Mouse (Mus musculus) sigmoid colon, adult 10 weeks (tissue): ENCODE data around the gene Nkapl. TPM values are rescaled to one million over a fixed set of nuclear protein-coding genes. Genes with fewer than 3 reads are reported as not detected.

Experiments used
- polyA plus RNA-seq: library from polyadenylated mRNA; stranded (reverse); fragments of 350-450 nt; fragmentation: Illumina TruSeq; extraction: RNeasy Lipid Tissue Mini Kit (QIAGEN cat#74804); gene quantifications from one replicate; pipeline ENCODE4 v1.2.3, GENCODE M21; 2014; ENCODE audit warnings: low read depth, low replicate concordance

Nkapl gene
- polyA plus RNA-seq = 0.50 TPM

DNA sequence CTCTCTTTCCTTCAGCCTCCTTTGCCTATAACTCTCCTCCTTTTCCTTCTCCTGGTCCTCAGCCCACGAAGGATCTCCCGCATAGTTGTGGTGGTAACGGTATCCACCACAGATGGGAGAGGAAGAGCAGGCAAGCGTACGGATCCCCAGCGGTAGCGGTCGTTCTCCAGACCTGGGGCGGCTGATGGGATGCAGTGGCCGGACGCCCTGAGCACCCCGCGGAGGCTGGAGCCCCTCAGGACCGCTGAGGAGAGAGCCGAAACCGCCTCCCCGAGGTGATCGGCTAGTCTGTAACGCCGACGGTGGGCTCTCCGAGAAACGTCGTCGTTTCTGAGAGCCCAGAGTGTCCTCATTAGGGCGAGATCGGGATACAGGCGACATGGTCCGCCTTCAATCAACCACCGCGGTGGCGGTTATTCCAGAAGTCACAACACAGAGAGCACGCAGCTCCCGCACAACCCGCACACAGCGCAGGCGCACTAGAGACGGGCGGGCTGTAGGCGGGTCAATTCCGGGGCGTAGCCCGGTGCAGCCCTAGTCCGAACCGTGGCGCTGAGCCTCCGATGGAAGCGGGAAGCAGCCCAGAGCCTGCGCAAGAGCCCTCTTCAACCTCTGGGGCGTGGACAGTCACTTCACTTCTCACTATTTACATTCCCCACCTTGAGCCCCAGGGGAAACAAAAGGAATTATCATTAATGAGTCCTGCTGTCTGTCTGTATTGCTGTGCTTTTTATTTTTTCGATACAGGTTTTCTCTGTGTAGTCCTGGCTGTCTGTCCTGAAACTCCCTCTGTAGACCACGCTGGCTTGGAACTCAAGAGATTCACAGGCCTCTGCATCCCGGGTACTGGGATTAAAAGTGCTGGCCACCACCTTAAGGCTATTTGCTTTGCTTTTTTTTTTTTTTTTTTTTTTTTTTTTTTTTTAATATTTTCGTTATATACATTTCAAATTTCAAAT lies at the start of gene Nkapl:
TSS of gene Nkapl (minus strand) at position 449 of the 959 bp plus-strand sequence.

DNA sequence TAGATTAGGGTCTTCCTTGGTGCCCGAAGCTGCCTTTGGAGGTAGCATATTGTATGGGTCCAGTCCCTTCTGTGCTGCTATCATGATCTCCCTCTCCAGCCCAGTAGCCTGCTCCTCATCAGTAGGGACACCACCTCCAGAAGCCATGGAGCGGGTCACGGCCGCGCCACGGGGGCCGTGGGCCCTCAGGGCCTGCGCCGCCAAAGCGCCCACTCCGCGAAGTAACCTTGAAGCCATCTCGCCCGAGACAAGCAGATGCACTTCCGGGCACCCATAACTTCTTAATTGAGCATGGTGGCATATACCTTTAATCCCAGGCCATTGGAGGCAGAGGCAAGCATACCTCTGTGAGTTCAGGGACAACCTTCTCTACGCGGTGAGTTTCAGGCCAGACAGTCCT lies 32.9 kb upstream of the Nkapl start, which contains the start of gene Gm11273:
TSS of gene Gm11273 (minus strand) at position 237 of the 400 bp plus-strand sequence.

DNA sequence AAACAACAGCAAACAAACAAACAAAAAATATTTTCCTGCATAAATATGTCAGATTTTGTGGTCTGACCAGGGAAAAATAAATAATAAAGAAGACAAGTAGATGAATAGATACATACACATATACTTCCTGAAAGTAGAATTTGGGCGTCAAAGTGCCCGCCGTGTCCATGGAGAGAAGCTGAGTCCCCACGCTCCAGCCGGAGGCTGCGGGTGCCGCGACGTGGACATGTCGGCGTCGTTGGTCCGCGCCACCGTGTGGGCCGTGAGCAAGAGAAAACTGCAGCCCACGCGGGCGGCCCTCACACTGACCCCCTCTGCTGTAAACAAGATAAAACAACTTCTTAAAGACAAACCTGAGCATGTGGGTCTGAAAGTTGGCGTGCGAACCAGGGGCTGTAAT lies 26.8 kb upstream of the Nkapl start, which contains the start of gene AK157302:
TSS of gene AK157302 (plus strand) at position 144 of the 400 bp plus-strand sequence.

DNA sequence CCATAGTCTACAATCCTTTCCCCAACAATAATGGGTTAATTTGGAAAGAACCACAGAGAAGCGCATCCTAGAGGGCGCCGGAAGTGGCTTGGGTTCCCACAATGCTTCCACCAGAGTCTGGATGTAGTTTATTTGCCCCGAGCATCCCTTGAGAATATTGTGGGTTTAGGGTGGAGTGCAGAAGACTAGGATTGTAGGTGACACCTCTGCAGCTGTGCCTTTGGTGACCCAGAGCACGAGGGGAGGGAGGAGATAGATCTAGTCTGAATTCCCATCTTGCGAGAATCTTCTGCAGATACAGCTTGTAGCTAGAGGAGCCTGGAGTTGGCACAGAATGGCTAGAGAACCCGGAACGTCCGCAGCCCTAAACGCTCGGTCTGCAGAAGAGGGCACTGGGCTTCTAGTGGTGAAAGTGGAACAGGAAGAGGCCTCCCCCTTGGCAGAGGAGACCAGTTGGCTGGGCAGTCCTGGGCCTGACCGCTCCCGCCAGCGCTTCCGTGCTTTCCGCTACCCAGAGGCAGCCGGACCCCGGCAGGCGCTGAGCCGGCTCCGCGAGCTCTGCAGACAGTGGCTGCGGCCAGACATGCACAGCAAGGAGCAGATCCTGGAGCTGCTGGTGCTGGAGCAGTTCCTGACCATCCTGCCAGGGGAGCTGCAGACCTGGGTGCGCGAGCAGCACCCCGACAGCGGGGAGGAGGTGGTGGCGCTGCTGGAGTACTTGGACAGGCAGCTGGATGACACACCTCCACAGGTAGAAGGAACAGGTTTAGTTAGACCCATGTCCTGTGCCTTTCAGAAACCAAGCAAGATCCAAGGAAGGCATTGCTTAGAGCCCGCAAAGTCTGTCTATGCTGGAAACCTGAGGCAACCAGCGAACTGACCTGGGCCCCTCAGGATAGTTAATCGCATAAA lies 10.7 kb upstream of the Nkapl start, which contains the start of the genes Zkscan4 and Gm10065:
TSS of gene Zkscan4 (plus strand) at position 149 of the 912 bp plus-strand sequence.
TSS of gene Gm10065 (minus strand) at position 683 of the 912 bp plus-strand sequence.

DNA sequence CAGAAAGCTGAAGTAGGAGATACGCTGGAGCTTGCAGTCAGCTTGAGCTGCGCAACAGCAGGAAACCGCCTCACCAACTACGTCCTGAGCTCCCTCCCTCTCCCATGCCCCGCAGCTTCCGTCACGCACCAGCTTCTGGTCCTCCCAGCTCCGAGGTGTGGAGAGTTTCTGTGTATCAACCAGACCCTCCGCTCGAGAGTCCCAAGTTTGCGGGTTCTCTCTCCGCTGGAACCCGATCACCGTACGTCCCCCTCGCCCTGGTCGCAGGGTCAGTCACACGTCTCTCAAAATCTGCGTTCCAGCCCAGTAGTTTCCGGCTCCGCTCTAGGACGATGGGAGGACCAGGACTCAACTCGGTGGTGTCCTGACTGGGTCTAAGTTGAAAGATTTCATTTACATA lies 14.9 kb downstream of the Nkapl start, which contains the start of gene Zscan26:
TSS of gene Zscan26 (minus strand) at position 282 of the 400 bp plus-strand sequence.

DNA sequence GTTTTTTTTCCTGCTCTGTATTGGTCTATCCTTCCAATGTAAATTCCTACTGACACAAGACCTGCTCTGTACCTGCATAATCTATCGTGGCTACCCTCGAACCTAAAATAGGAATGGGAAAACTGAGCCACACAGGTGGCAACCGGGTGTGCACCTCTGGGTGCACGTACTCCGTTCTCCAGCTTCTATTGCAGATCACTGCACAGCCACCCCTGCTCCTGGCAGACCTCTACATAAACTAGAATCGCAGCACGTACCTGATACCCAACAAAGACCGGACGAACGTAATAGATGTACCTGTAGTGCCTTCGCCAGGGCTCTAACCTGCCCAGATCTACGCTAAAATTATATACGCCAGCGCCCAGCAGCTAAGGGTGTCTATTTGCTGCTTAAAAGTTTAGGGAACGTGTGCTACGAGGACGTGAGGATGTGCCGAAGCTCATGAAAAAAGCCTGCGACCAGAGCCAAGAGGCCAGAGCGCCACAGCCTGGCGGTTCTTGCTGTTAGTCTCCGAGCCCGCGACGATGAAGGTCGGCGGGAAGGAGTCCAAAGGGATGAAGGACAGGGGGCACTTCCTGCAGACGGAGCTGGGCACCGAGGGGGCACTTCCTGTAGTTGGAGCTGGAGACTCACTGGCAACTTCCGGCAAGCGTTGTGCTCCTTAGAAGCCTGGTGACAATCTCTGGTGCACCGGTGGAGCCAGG lies 27.7 kb downstream of the Nkapl start, which contains the start of gene Pgbd1:
TSS of gene Pgbd1 (minus strand) at position 556 of the 704 bp plus-strand sequence.

Other genes with a start within 250 kb of the Nkapl start
- 1.3 TPM for gene Gpx5, start 175.8 kb downstream of the Nkapl start, polyA plus RNA-seq
- not detected for gene Gpx6, start 156.4 kb downstream of the Nkapl start, polyA plus RNA-seq
- not detected for gene Olfr1367, start 121.6 kb downstream of the Nkapl start, polyA plus RNA-seq
- gene Zscan12, start 105.7 kb downstream of the Nkapl start, polyA plus RNA-seq = 10.0 TPM
- gene Zkscan3, start 65.8 kb downstream of the Nkapl start, polyA plus RNA-seq = 121 TPM
- 3.1 TPM for gene Pgbd1, start 27.5 kb downstream of the Nkapl start, polyA plus RNA-seq
- gene Zscan26, start 14.8 kb downstream of the Nkapl start, polyA plus RNA-seq = 116 TPM
- 0.98 TPM for gene Zkscan4, start 10.4 kb upstream of the Nkapl start, polyA plus RNA-seq
- gene Gm10065, start 10.9 kb upstream of the Nkapl start, polyA plus RNA-seq = not detected
- 4.5 TPM for gene AK157302, start 26.7 kb upstream of the Nkapl start, polyA plus RNA-seq
- not detected for gene Gm11273, start 32.9 kb upstream of the Nkapl start, polyA plus RNA-seq
- 33.2 TPM for gene Zkscan8, start 62.6 kb upstream of the Nkapl start, polyA plus RNA-seq
- not detected for gene Olfr1366, start 74.3 kb upstream of the Nkapl start, polyA plus RNA-seq
- gene Olfr1535, start 91.4 kb upstream of the Nkapl start, polyA plus RNA-seq = not detected
- gene Olfr1364, start 113.2 kb upstream of the Nkapl start, polyA plus RNA-seq = not detected
- not detected for gene Olfr1362, start 145.5 kb upstream of the Nkapl start, polyA plus RNA-seq
- not detected for gene Olfr11, start 174.0 kb upstream of the Nkapl start, polyA plus RNA-seq
- gene Olfr1361, start 194.9 kb upstream of the Nkapl start, polyA plus RNA-seq = not detected
- gene Olfr1360, start 208.9 kb upstream of the Nkapl start, polyA plus RNA-seq = not detected
- not detected for gene Olfr1359, start 229.6 kb upstream of the Nkapl start, polyA plus RNA-seq
- not detected for gene Hist1h2bl, start 247.6 kb upstream of the Nkapl start, polyA plus RNA-seq
- gene Hist1h2ai, start 247.9 kb upstream of the Nkapl start, polyA plus RNA-seq = not detected
- not detected for gene Hist1h3h, start 249.2 kb upstream of the Nkapl start, polyA plus RNA-seq